Mouse (Mus musculus) embryonic facial prominence, embryonic 10.5 days (tissue): Measurements from ENCODE around the gene Aunip. TPM values are rescaled to one million over a fixed set of nuclear protein-coding genes. Genes with fewer than 3 reads are reported as not detected.
A peak's percentile ranks its signal among the peaks of the same experiment; 100 is the strongest.

Source experiments
- DNase-seq: peaks from one replicate; pipeline ENCODE4 v3.0.0-alpha.2; 2017; ENCODE audit warnings: low spot score
- H3K27ac ChIP-seq: fragments of 300-500 bp; sonication (generic); replicated peaks from 2 replicates; pipeline ENCODE4 v1.5.1; 2016; ENCODE audit warnings: mild to moderate bottlenecking
- H3K27me3 ChIP-seq: fragments of 300-500 bp; sonication (generic); replicated peaks from 2 replicates; pipeline ENCODE4 v1.6.1; 2016; ENCODE audit warnings: low read depth, mild to moderate bottlenecking; ENCODE audit not compliant: poor library complexity, severe bottlenecking
- H3K36me3 ChIP-seq: fragments of 300-500 bp; sonication (generic); replicated peaks from 2 replicates; pipeline ENCODE4 v1.6.1; 2016; ENCODE audit warnings: mild to moderate bottlenecking, moderate library complexity
- H3K4me1 ChIP-seq: fragments of 300-500 bp; sonication (generic); 2 replicates; pipeline ENCODE4 v1.6.1; 2016
- H3K4me3 ChIP-seq: fragments of 300-500 bp; sonication (generic); 2 replicates; pipeline ENCODE4 v1.5.1; 2016; ENCODE audit warnings: mild to moderate bottlenecking, moderate library complexity
- H3K9me3 ChIP-seq: fragments of 300-500 bp; sonication (generic); 2 replicates; pipeline ENCODE4 v1.6.1; 2016; ENCODE audit warnings: mild to moderate bottlenecking
- WGBS: fragments of 180-500 bp; shearing (Covaris S2); methylation state at CpG from one replicate; pipeline ENCODE4 v1.1.7; 2016; 5-methylcytosine and 5-hydroxymethylcytosine counted together
- polyA plus RNA-seq: library from polyadenylated mRNA; unstranded; fragments of >200 nt; fragmentation: Nextera tagmentation; extraction: Ambion mirVana; gene quantifications from 2 replicates; pipeline ENCODE4 v1.2.1, GENCODE M21; 2016

Gene Aunip
- polyA plus RNA-seq, 1 experiment from 2014 or later, result 28.2 TPM

DNA sequence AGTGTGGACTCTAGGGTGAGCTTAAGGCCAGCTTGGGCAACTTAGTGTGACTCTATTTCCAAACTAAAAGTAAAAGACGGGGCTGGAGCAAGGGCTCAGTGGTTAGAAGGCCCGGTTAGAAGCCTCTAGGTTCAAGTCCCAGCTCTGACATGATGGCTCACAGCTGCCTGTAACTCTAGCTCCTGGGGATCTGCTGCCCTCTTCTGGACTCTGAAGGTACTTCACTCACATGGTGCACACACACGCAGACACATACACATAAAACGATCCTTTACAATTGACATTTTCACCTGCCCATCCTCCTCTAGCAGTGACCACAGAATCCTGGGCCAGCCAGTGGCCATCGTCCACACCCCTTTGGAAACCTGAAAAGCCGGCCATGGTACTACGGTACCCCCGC, 39.1 kb downstream of the Aunip start:
- WGBS, result 98% methylated on average over 8 of the region's 8 CpGs
- Histone ChIP-seq H3K4me3 (no peak overlapping the region), H3K4me1 (peaks cover 32% of the 10 kb centered on the region), H3K9me3 (peaks cover 9% of the 10 kb centered on the region), H3K36me3 (peaks cover 62% of the 10 kb centered on the region), H3K27ac (no peak overlapping the region), H3K27me3 (no peaks in the 10 kb centered on the region)
- no peak for DNase-seq

GRCm38 (mm10) chr4:134551494-134552316, 40.9 kb downstream of the Aunip start, which contains the start of gene Selenon:
TSS of gene Selenon (minus strand) at chr4:134552166.
- Histone ChIP-seq H3K4me3 (peak within 1 kb of the TSS; percentile 78), H3K36me3 (peaks cover 44% of the 10 kb centered on the region), H3K27me3 (no peaks in the 10 kb centered on the region), H3K9me3 (peaks cover 9% of the 10 kb centered on the region), H3K4me1 (peaks cover 32% of the 10 kb centered on the region), H3K27ac (peak within 1 kb of the TSS; percentile 93)
- DNase-seq, result peak; percentile 87
- under 1% methylated on average over 67 of the region's 67 CpGs for WGBS

DNA sequence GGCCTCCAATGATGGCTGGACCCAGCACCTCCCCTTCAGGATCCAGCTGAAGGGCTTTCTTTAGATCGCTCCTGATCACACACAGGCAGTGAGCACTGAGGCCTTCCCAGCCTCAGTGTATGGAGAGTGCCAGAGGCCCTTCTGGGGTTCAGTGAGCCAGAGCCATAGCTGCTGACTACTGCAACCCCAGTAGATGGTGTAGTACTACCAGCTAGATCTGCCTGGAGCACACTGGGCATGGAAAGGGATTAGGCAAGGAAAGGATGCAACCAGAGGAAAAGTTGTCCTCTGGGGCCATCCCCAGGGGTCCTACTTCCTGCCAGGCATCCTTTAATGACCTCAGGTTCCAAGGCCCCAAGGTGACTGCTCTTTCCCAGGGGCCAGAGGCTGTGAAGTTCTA, 42.8 kb downstream of the Aunip start:
- WGBS, result 72% methylated on average over 1 of the region's 1 CpGs
- peaks cover 25% of the 10 kb centered on the region for H3K36me3 ChIP-seq
- no peak overlapping the region for H3K4me3 ChIP-seq
- no peak overlapping the region for H3K27ac ChIP-seq
- H3K9me3 ChIP-seq, result peaks cover 9% of the 10 kb centered on the region
- no peak for DNase-seq
- H3K4me1 ChIP-seq, result peaks cover 30% of the 10 kb centered on the region
- no peaks in the 10 kb centered on the region for H3K27me3 ChIP-seq

DNA sequence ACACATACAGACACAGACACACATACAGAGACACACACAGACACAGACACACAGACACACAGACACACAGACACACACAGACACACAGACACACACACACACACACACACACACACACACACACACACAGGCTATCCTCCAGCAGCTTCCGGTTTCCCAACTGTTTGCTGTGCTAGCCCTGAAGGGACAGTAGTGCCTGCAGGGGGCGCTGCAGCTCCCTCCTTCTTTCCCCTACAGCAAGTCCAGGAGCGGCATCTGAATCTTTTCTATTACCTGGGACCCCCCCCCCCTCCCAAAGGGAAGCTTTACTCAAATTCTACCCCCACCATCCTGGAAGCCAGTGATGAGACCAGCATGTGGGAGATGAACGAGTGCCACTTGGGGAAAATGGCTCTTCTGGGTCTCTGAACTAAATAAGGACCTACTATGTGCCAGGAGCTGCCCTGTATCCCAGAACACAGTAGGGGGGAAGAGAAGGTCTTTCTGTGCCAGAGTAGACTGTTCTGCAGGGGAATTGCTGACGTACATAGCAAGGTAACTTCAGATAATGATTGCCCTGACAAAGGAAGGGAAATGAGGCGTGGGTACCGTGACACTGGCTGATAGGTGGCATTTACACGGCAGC, 45.3 kb downstream of the Aunip start:
- no peaks in the 10 kb centered on the region for H3K27me3 ChIP-seq
- no peak overlapping the region for H3K4me3 ChIP-seq
- H3K27ac ChIP-seq, result no peak overlapping the region
- 0 out of 2 replicates have a peak, but pooled peaks cover under 1% of the 10 kb centered on the region for H3K36me3 ChIP-seq
- peak; percentile 58 for DNase-seq
- H3K9me3 ChIP-seq, result no peaks in the 10 kb centered on the region
- 71% methylated on average over 8 of the region's 8 CpGs for WGBS
- peaks cover 30% of the 10 kb centered on the region for H3K4me1 ChIP-seq

DNA sequence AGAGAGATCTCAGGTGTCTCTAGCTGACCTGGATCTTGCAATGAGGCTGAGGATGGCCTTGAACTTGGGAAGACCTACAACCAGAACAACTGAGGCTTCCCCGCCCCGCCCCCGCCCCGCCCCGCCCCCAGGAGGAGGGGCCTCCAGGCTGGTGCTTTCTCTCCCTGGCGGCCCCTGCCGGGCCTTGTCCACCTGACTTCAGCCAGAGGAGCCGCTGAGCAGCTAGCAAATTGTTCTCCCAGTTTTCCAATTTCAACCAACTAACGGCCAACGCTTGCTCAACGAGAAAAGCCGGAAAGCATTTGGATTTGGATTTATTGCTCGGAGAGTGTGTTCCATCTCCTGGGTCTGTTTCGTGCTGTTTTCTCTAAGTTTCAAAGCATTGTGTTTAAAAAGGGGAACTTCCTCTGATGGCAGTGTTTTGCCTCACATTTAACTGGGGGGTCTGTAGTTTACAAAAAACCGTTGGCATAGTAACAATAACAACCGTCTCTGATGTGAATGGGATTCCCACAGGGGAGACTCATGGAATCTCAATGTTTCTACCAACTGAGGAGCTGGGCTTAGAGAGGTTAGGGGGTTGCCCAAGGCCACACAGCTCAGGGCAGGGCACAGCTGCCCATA, 46.9 kb downstream of the Aunip start:
- H3K36me3 ChIP-seq, result 0 out of 2 replicates have a peak, but pooled peaks cover 4% of the 10 kb centered on the region
- H3K27me3 ChIP-seq, result no peaks in the 10 kb centered on the region
- 16% methylated on average over 16 of the region's 16 CpGs for WGBS
- H3K27ac ChIP-seq, result 0 out of 2 replicates have a peak overlapping the region, but pooled peaks have one; percentile 51
- peak; percentile 68 for DNase-seq
- H3K9me3 ChIP-seq, result no peaks in the 10 kb centered on the region
- H3K4me3 ChIP-seq, result no peak overlapping the region
- H3K4me1 ChIP-seq, result peaks cover 16% of the 10 kb centered on the region

- peak; percentile 34 for DNase-seq
- Histone ChIP-seq H3K27me3 (no peaks in the 10 kb centered on the region), H3K4me3 (no peak overlapping the region), H3K27ac (no peak overlapping the region), H3K4me1 (peaks cover 16% of the 10 kb centered on the region), H3K9me3 (no peaks in the 10 kb centered on the region), H3K36me3 (peaks cover 4% of the 10 kb centered on the region; the same call in 1 of the 2 replicates)
- 44% methylated on average over 9 of the region's 9 CpGs for WGBS
Measured at GRCm38 (mm10) chr4:134558570-134559113, 47.8 kb downstream of the Aunip start.

DNA sequence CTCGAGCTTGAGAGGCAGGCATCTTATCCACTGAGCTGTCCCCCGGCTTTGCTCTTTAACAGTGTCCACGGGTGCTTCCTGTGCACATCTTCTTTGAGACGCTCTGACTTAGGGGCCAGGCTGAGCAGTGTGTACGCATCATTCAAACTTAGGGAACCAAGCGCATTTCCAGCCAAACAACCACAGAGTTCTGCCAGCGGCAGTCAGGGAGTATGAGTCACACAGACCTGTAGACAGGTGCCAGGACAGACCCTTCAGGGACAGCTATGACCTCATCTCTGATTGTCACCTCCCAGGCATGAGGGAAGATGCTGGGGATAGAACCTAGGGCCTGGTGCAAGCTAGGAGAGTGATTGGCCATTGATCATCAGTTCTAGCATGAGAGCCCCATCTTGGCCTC, 48.4 kb downstream of the Aunip start:
- H3K4me3 ChIP-seq, result no peak overlapping the region
- H3K27ac ChIP-seq, result no peak overlapping the region
- peaks cover 4% of the 10 kb centered on the region; the same call in 1 of the 2 replicates for H3K36me3 ChIP-seq
- no peaks in the 10 kb centered on the region for H3K27me3 ChIP-seq
- peaks cover 16% of the 10 kb centered on the region for H3K4me1 ChIP-seq
- no peaks in the 10 kb centered on the region for H3K9me3 ChIP-seq
- 81% methylated on average over 7 of the region's 7 CpGs for WGBS
- no peak for DNase-seq

DNA sequence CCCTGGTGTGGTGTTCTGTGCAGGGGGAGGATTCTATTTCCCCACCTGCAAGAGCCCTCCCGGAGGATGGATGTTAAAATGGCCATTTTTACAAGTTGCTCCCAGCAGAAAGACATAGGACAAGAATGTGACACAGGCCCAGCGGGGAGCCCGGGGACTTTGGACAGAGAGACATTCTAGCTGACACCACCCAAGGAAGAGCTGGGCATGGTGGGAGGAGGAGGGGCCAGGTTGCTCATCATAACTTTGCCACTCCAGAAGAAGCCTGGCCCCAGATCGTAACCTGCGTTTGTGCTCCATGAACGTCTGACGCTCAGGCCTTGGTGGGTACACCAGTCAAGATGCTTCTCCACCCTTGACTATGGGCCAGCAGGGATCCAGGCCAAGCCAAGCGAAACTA, 49.9 kb downstream of the Aunip start:
- Histone ChIP-seq H3K4me3 (no peak overlapping the region), H3K27ac (no peak overlapping the region), H3K9me3 (peaks cover 3% of the 10 kb centered on the region; the same call in 1 of the 2 replicates), H3K36me3 (peaks cover 15% of the 10 kb centered on the region), H3K4me1 (peaks cover 16% of the 10 kb centered on the region), H3K27me3 (no peaks in the 10 kb centered on the region)
- WGBS, result 93% methylated on average over 8 of the region's 8 CpGs
- DNase-seq, result no peak

- Histone ChIP-seq H3K9me3 (peaks cover 3% of the 10 kb centered on the region; the same call in 1 of the 2 replicates), H3K36me3 (peaks cover 18% of the 10 kb centered on the region), H3K27me3 (0 out of 2 replicates have a peak, but pooled peaks cover 1% of the 10 kb centered on the region), H3K4me1 (peaks cover 16% of the 10 kb centered on the region), H3K4me3 (no peak overlapping the region), H3K27ac (no peak overlapping the region)
- DNase-seq, result no peak
- WGBS, result 87% methylated on average over 2 of the region's 2 CpGs
Measured at GRCm38 (mm10) chr4:134562014-134562413, 51.2 kb downstream of the Aunip start.

DNA sequence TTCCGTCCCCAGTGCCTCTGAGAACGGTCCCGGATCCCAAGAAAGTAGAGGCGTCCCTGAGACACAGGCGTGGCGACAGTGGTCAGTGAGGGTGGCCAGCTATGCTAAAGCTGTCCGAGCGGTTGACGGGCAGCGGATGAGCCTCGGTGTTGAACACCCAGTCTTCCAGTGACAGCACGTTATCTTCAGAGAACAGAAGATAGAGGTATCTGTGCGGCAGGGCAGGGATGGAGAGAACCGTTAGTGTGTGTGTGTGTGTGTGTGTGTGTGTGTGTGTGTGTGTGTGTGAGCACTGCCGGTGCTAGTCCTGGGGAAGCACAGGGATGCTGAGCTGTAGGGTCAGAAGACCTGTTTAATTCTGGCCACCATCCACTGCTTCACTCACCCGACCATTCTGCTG, 52.8 kb downstream of the Aunip start:
- Histone ChIP-seq H3K4me3 (no peak overlapping the region), H3K36me3 (peaks cover 18% of the 10 kb centered on the region), H3K27ac (no peak overlapping the region), H3K4me1 (peaks cover 9% of the 10 kb centered on the region), H3K27me3 (0 out of 2 replicates have a peak, but pooled peaks cover 15% of the 10 kb centered on the region), H3K9me3 (peaks cover 3% of the 10 kb centered on the region; the same call in 1 of the 2 replicates)
- WGBS, result 92% methylated on average over 16 of the region's 16 CpGs
- no peak for DNase-seq

- 86% methylated on average over 6 of the region's 6 CpGs for WGBS
- DNase-seq, result no peak
- no peak overlapping the region for H3K27ac ChIP-seq
- peaks cover 5% of the 10 kb centered on the region; the same call in 1 of the 2 replicates for H3K4me1 ChIP-seq
- H3K36me3 ChIP-seq, result peaks cover 18% of the 10 kb centered on the region
- peaks cover 3% of the 10 kb centered on the region; the same call in 1 of the 2 replicates for H3K9me3 ChIP-seq
- 0 out of 2 replicates have a peak, but pooled peaks cover 15% of the 10 kb centered on the region for H3K27me3 ChIP-seq
- H3K4me3 ChIP-seq, result no peak overlapping the region
Measured at GRCm38 (mm10) chr4:134564093-134564492, 53.3 kb downstream of the Aunip start.
